Comparison of ENCODE assay signal across 9 mouse cellular contexts in genomic region chr11:22981041-22981440, GRCm38 (mm10). TPM values are rescaled to one million over a fixed set of nuclear protein-coding genes. Genes with fewer than 3 reads are reported as not detected.
DNase-seq lines count a peak whose midpoint lies in the region; ATAC-seq and TF ChIP-seq lines count a peak whose summit lies in the region.
"Had no signal": no experiment of that assay in that cellular context is flagged by ENCODE, and none has a peak within 500 bp of the region (broad histone marks: within the 10 kb centered on the region; RNA-seq: fewer than 3 reads in every experiment).

No protein-coding gene starts in this region.

- WGBS in forebrain, embryonic 15.5 days: 51% methylated on average over 4 of the region's 4 CpGs
- 19% methylated on average over 4 of the region's 4 CpGs for WGBS in liver, embryonic 14.5 days (ENCODE audit: insufficient replicate concordance)

- H3K9ac ChIP-seq in forebrain, embryonic 15.5 days (replicated peaks): peak overlapping the region; percentile 67; the same call in 1 of the 2 replicates
- H3K9ac ChIP-seq in liver, embryonic 14.5 days (replicated peaks): peak overlapping the region; percentile 82

- no peak for ATAC-seq in erythroblast, adult 5-6 weeks (replicated peaks; ENCODE audit: low FRiP score, poor library complexity, severe bottlenecking)
- no peak for ATAC-seq in forebrain, embryonic 15.5 days (replicated peaks)
- ATAC-seq in liver, embryonic 14.5 days (ENCODE audit: insufficient read depth): no peak

- H3K4me2 ChIP-seq in forebrain, embryonic 15.5 days (replicated peaks): peak overlapping the region; percentile 59
- peak overlapping the region; percentile 94 for H3K4me2 ChIP-seq in liver, embryonic 14.5 days (ENCODE audit: low read depth)

- H3K36me3 ChIP-seq in erythroblast, embryonic 14.5 days (ENCODE audit: control insufficient read depth): peaks cover 50% of the 10 kb centered on the region
- 0 out of 2 replicates have a peak, but pooled peaks cover under 1% of the 10 kb centered on the region for H3K36me3 ChIP-seq in forebrain, embryonic 15.5 days
- H3K36me3 ChIP-seq in liver, embryonic 14.5 days (replicated peaks; ENCODE audit: control insufficient read depth, insufficient read depth, low read depth): peaks cover 14% of the 10 kb centered on the region

- H3K27me3 ChIP-seq in erythroblast, embryonic 14.5 days (ENCODE audit: control insufficient read depth): no peaks in the 10 kb centered on the region
- H3K27me3 ChIP-seq in forebrain, embryonic 15.5 days: no peaks in the 10 kb centered on the region
- H3K27me3 ChIP-seq in liver, embryonic 14.5 days (ENCODE audit: control insufficient read depth, insufficient read depth, low read length): no peaks in the 10 kb centered on the region

- no peaks in the 10 kb centered on the region for H3K9me3 ChIP-seq in erythroblast, embryonic 14.5 days (ENCODE audit: control insufficient read depth, low read length)
- H3K9me3 ChIP-seq in forebrain, embryonic 15.5 days: no peaks in the 10 kb centered on the region
- H3K9me3 ChIP-seq in liver, embryonic 14.5 days (ENCODE audit: control insufficient read depth, low read length): no peaks in the 10 kb centered on the region

- TF ChIP-seq CTCF in liver, embryonic 14.5 days (IDR thresholded peaks at IDR 0.05; ENCODE audit: low read depth): no peak

- H3K27ac ChIP-seq in forebrain, embryonic 15.5 days (replicated peaks): no peak overlapping the region
- peak overlapping the region; percentile 97 for H3K27ac ChIP-seq in liver, embryonic 14.5 days

- DNase-seq in 416B (ENCODE audit: low read depth): peak; percentile 19
- no peak for DNase-seq in liver, embryonic 14.5 days (ENCODE audit: low read depth in 3 of 3, low spot score in 3 of 3)
- DNase-seq in urinary bladder, postnatal 4 days (ENCODE audit: low spot score in 2 of 2): no peak
- no peak for DNase-seq in thymus, postnatal 0 days (ENCODE audit: low spot score)
- DNase-seq in thymus, postnatal 4 days: no peak
- DNase-seq: kidney, adult 18-20 months had no signal

- peaks cover 61% of the 10 kb centered on the region for H3K4me1 ChIP-seq in erythroblast, embryonic 14.5 days (ENCODE audit: control insufficient read depth)
- peaks cover 39% of the 10 kb centered on the region for H3K4me1 ChIP-seq in forebrain, embryonic 15.5 days
- peaks cover 7 to 12% of the 10 kb centered on the region in 2 experiments for H3K4me1 ChIP-seq in liver, embryonic 14.5 days (replicated peaks; ENCODE audit: control insufficient read depth in 2 of 2, insufficient read depth in 2 of 2, low read length in 1 of 2)

- peak overlapping the region; percentile 83 for H3K4me3 ChIP-seq in erythroblast, embryonic 14.5 days (replicated peaks)
- H3K4me3 ChIP-seq in forebrain, embryonic 15.5 days: peak overlapping the region; percentile 65
- peak overlapping the region; percentile 73 to 89 for H3K4me3 ChIP-seq in liver, embryonic 14.5 days (ENCODE audit: insufficient read depth in 1 of 2, low read depth in 2 of 2, low read length in 2 of 2)

- no peak for TF ChIP-seq EP300 in liver, embryonic 14.5 days (IDR thresholded peaks at IDR 0.05; ENCODE audit: low read depth)

RNA-seq across cellular contexts. Expression of gene Gm28048, which starts 0.8 kb away (rescaled TPM):
- polyA plus RNA-seq in erythroblast, embryonic 14.5 days (2012): not detected in 2 replicates
- 11.7 and 25.6 TPM in 2 replicates for total RNA-seq in erythroblast, adult 5-6 weeks (2015; ENCODE audit: low replicate concordance)
- 9.3 and 14.2 TPM in 2 replicates for total RNA-seq in erythroblast, adult 5-6 weeks (2017; ENCODE audit: low replicate concordance)
- polyA plus RNA-seq in forebrain, embryonic 15.5 days (2015; fragmentation: Nextera tagmentation; extraction: Ambion mirVana): 3.4 and 3.5 TPM in 2 replicates
- polyA plus RNA-seq in liver, embryonic 14.5 days (2012; rRNA removed): 2.3 and 2.8 TPM in 2 replicates
- polyA plus RNA-seq in liver, embryonic 14.5 days (2014; fragmentation: Nextera tagmentation; extraction: Ambion mirVana): 6.8 and 9.2 TPM in 2 replicates
- polyA plus RNA-seq in thymus, postnatal 0 days (2015; fragmentation: Nextera tagmentation; extraction: Ambion mirVana): 41.2 and 44.0 TPM in 2 replicates

RNA-seq across cellular contexts. Expression of gene Commd1, which starts 1.1 kb away (rescaled TPM):
- 5.2 and 6.7 TPM in 2 replicates for polyA plus RNA-seq in erythroblast, embryonic 14.5 days (2012)
- total RNA-seq in erythroblast, adult 5-6 weeks (2015; ENCODE audit: low replicate concordance): 11.3 and 30.9 TPM in 2 replicates
- 26.3 and 36.5 TPM in 2 replicates for total RNA-seq in erythroblast, adult 5-6 weeks (2017; ENCODE audit: low replicate concordance)
- polyA plus RNA-seq in forebrain, embryonic 15.5 days (2015; fragmentation: Nextera tagmentation; extraction: Ambion mirVana): 235 and 252 TPM in 2 replicates
- 10.9 and 35.6 TPM in 2 replicates for polyA plus RNA-seq in liver, embryonic 14.5 days (2012; rRNA removed)
- polyA plus RNA-seq in liver, embryonic 14.5 days (2014; fragmentation: Nextera tagmentation; extraction: Ambion mirVana): 203 and 221 TPM in 2 replicates
- 265 and 303 TPM in 2 replicates for polyA plus RNA-seq in thymus, postnatal 0 days (2015; fragmentation: Nextera tagmentation; extraction: Ambion mirVana)

RNA-seq across cellular contexts. Expression of gene Zrsr1, which starts 9.2 kb away (rescaled TPM):
- 0.67 and 1.2 TPM in 2 replicates for polyA plus RNA-seq in erythroblast, embryonic 14.5 days (2012)
- total RNA-seq in erythroblast, adult 5-6 weeks (2015; ENCODE audit: low replicate concordance): 103 and 104 TPM in 2 replicates
- total RNA-seq in erythroblast, adult 5-6 weeks (2017; ENCODE audit: low replicate concordance): 198 and 259 TPM in 2 replicates
- 5.8 and 6.1 TPM in 2 replicates for polyA plus RNA-seq in forebrain, embryonic 15.5 days (2015; fragmentation: Nextera tagmentation; extraction: Ambion mirVana)
- polyA plus RNA-seq in liver, embryonic 14.5 days (2012; rRNA removed): 6.2 and 12.6 TPM in 2 replicates
- polyA plus RNA-seq in liver, embryonic 14.5 days (2014; fragmentation: Nextera tagmentation; extraction: Ambion mirVana): 1.8 and 2.3 TPM in 2 replicates
- 3.1 and 3.7 TPM in 2 replicates for polyA plus RNA-seq in thymus, postnatal 0 days (2015; fragmentation: Nextera tagmentation; extraction: Ambion mirVana)

RNA-seq across cellular contexts. Expression of gene Cct4, which starts 9.3 kb away (rescaled TPM):
- polyA plus RNA-seq in erythroblast, embryonic 14.5 days (2012): 17.0 and 22.5 TPM in 2 replicates
- 66.0 and 82.0 TPM in 2 replicates for total RNA-seq in erythroblast, adult 5-6 weeks (2015; ENCODE audit: low replicate concordance)
- total RNA-seq in erythroblast, adult 5-6 weeks (2017; ENCODE audit: low replicate concordance): 46.6 and 49.6 TPM in 2 replicates
- 322 and 335 TPM in 2 replicates for polyA plus RNA-seq in forebrain, embryonic 15.5 days (2015; fragmentation: Nextera tagmentation; extraction: Ambion mirVana)
- polyA plus RNA-seq in liver, embryonic 14.5 days (2012; rRNA removed): 41.0 and 65.4 TPM in 2 replicates
- 142 and 158 TPM in 2 replicates for polyA plus RNA-seq in liver, embryonic 14.5 days (2014; fragmentation: Nextera tagmentation; extraction: Ambion mirVana)
- 230 and 241 TPM in 2 replicates for polyA plus RNA-seq in thymus, postnatal 0 days (2015; fragmentation: Nextera tagmentation; extraction: Ambion mirVana)

RNA-seq across cellular contexts. Expression of gene Fam161a, which starts 26.3 kb away (rescaled TPM):
- polyA plus RNA-seq in erythroblast, embryonic 14.5 days (2012): 0.18 and 0.30 TPM in 2 replicates
- total RNA-seq in erythroblast, adult 5-6 weeks (2015; ENCODE audit: low replicate concordance): 2.3 TPM in 1 of 2 replicates, not detected in the other
- total RNA-seq in erythroblast, adult 5-6 weeks (2017; ENCODE audit: low replicate concordance): 2.4 and 9.3 TPM in 2 replicates
- 2.7 and 3.8 TPM in 2 replicates for polyA plus RNA-seq in forebrain, embryonic 15.5 days (2015; fragmentation: Nextera tagmentation; extraction: Ambion mirVana)
- polyA plus RNA-seq in liver, embryonic 14.5 days (2012; rRNA removed): 0.61 and 0.93 TPM in 2 replicates
- polyA plus RNA-seq in liver, embryonic 14.5 days (2014; fragmentation: Nextera tagmentation; extraction: Ambion mirVana): 1.4 and 1.9 TPM in 2 replicates
- polyA plus RNA-seq in thymus, postnatal 0 days (2015; fragmentation: Nextera tagmentation; extraction: Ambion mirVana): 1.3 and 2.0 TPM in 2 replicates
